Mouse (Mus musculus) brain, embryonic 14.5 days (tissue): ENCODE measurements at regions not wholly inside any gene's neighbourhood (a gene's known extent, or its start where the extent isn't known, plus 50 kb on each side); places are given as distances from the start of the nearest gene placed in this dataset.
A peak's percentile ranks its signal among the peaks of the same experiment; 100 is the strongest.

ENCODE experiments used
- DNase-seq: peaks from one replicate; pipeline ENCODE4 v3.0.0-alpha.2; 2011; ENCODE audit warnings: low read depth
- CTCF ChIP-seq: fragments of 200-500 bp; IDR thresholded peaks from 2 replicates; pipeline ENCODE4 v1.5.1; 2012; ENCODE audit warnings: inconsistent platforms, mild to moderate bottlenecking, moderate library complexity, borderline replicate concordance; ENCODE audit not compliant: insufficient read depth, insufficient read length; ENCODE audit errors: extremely low read depth
- POLR2A ChIP-seq: fragments of 200-500 bp; IDR thresholded peaks from 2 replicates; pipeline ENCODE4 v1.6.1; 2012; ENCODE audit warnings: mild to moderate bottlenecking, inconsistent platforms, borderline replicate concordance; ENCODE audit not compliant: poor library complexity, insufficient read depth, insufficient read length, severe bottlenecking; ENCODE audit errors: extremely low read depth

- TF ChIP-seq POLR2A: no peak
- peak; percentile 19; the same call in 1 of the 2 replicates for TF ChIP-seq CTCF
- DNase-seq: no peak
Measured at GRCm38 (mm10) chrX:137424259-137424658, 146.1 kb upstream of the Il1rapl2 start.
